Mouse (Mus musculus): ENCODE measurements around the gene Tdrd9. TPM values are rescaled to one million over a fixed set of nuclear protein-coding genes. Genes with fewer than 3 reads are reported as not detected.

Tdrd9 gene
- polyA plus RNA-seq, 1 experiment from 2014 or later, result 0.37 TPM

DNA sequence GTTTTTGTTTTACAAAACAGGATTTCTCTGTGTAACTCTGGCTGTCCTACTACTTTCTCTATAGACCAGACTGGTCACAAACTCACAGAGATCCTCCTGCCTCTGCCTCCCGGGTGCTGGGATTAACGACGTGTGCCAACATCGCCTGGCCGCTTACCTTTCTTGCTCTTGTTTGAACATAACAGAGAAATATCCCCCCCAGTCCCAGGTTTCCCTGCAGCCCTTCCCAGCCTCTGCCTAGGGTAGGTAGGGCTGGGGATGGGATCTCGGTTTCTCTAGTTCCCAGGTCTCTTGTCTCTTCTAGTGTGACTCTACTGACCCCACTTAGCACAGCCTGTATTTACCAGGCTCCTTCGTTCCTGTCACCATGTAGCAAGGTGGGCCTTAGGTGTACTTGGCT, 28.4 kb downstream of the Tdrd9 start:
- no peak overlapping the region for H3K9ac ChIP-seq
- peaks cover 2% of the 10 kb centered on the region; the same call in 1 of the 2 replicates for H3K27me3 ChIP-seq (replicated peaks)
- no peaks in the 10 kb centered on the region for H3K4me1 ChIP-seq (replicated peaks)
- no peak for ATAC-seq (ENCODE audit: insufficient number of reproducible peaks, low FRiP score)
- no peak overlapping the region for H3K27ac ChIP-seq (ENCODE audit: poor library complexity, severe bottlenecking)
- no peak overlapping the region for H3K4me2 ChIP-seq
- WGBS, result 90% methylated on average over 7 of the region's 7 CpGs
- no peaks in the 10 kb centered on the region for H3K9me3 ChIP-seq (replicated peaks)
- H3K36me3 ChIP-seq, result no peaks in the 10 kb centered on the region
- no peak overlapping the region for H3K4me3 ChIP-seq

DNA sequence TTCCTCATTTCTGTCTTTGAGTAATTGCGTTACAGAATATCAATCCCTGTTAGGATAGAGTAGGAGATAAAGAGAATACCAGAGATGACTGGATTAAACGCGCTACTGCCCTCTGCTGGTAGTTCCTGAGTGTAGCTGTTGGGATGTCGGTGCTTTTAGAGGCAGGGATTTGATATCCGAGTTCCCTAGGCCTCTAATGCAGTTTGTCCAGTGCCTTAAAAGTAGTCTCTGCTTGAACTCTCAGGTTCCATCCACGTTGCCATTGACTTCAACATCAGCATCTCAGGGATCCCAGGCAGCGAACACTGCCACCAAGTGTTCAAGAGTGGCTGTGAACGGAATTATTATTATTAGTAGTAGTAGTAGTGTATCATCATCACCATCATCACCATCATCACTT, 29.9 kb downstream of the Tdrd9 start:
- no peaks in the 10 kb centered on the region for H3K4me1 ChIP-seq (replicated peaks)
- WGBS, result 24% methylated on average over 8 of the region's 8 CpGs
- no peak overlapping the region for H3K27ac ChIP-seq (ENCODE audit: poor library complexity, severe bottlenecking)
- H3K4me2 ChIP-seq, result no peak overlapping the region
- ATAC-seq (ENCODE audit: insufficient number of reproducible peaks, low FRiP score), result no peak
- H3K36me3 ChIP-seq, result no peaks in the 10 kb centered on the region
- no peaks in the 10 kb centered on the region for H3K9me3 ChIP-seq (replicated peaks)
- peaks cover 2% of the 10 kb centered on the region; the same call in 1 of the 2 replicates for H3K27me3 ChIP-seq (replicated peaks)
- no peak overlapping the region for H3K4me3 ChIP-seq
- H3K9ac ChIP-seq, result no peak overlapping the region

DNA sequence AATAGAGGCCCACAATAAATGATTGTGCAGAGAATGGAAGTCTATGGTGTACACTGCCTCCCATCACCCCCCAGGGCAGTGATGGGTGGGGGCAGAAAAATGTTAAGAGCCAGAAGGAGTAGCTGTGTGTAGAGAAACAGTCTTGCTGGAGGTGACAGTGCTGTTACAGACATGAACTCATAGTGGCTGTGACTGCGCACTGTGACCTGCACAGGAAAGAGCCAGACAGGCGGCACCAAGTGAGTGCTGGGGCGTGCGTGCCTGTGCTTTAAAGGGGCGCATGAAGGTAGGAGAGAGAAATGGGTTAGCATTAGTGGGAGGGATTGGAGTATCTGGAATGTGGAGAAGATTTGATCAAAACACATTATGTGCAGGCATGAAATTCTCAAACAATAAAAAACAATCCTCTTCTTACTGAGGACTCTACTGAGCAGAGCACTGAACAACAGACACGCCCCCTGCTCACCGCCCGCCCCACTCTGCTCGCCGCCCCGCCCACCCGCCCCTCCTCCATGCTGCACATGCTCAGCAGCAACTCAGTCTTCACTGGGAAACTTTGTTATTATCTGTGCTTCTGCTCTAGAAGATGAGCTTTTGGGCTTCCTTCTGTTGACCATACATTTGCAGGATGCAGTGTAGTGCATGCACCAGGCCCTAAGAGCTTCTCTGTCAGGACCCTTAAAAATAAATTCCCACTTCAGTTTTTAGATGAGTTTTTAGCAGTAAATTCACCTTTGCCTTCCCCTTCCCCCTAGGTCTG, 41.3 kb downstream of the Tdrd9 start:
- Histone ChIP-seq H3K4me3 (peak overlapping the region; percentile 2; the same call in 1 of the 2 replicates), H3K9me3 (replicated peaks) (no peaks in the 10 kb centered on the region), H3K9ac (no peak overlapping the region), H3K27me3 (replicated peaks) (0 out of 2 replicates have a peak, but pooled peaks cover 2% of the 10 kb centered on the region), H3K4me1 (replicated peaks) (no peaks in the 10 kb centered on the region), H3K27ac (ENCODE audit: poor library complexity, severe bottlenecking) (no peak overlapping the region), H3K4me2 (peak overlapping the region; percentile 51), H3K36me3 (no peaks in the 10 kb centered on the region)
- no peak for ATAC-seq (ENCODE audit: insufficient number of reproducible peaks, low FRiP score)
- 48% methylated on average over 12 of the region's 12 CpGs for WGBS

DNA sequence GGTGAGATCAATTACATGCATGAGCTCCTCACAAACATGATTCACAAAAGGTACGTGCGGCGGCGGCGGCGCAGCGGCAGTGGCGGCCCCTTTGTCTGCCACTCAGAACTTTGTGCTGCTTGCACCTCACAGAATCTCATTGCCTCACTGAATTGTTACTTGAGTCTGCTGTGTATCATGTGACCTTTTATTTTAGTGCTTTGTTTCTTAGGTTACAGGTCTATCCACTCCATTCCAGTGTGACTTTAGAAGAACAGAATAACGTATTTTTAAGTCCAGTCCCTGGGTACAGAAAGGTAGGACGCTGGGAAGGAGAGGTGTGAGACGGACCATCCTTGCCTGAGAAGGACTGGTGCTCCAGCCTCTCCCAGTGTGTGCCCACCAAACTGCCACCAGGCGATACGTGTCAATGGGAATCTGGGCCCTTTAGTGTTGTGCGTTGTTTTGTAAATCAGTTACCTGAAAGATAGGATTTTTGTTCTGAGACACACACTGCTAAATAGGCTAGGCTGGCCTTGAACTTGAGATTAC, 42.0 kb downstream of the Tdrd9 start:
- no peak overlapping the region for H3K9ac ChIP-seq
- peak overlapping the region; percentile 51 for H3K4me2 ChIP-seq
- H3K27me3 ChIP-seq (replicated peaks), result 0 out of 2 replicates have a peak, but pooled peaks cover 2% of the 10 kb centered on the region
- H3K4me1 ChIP-seq (replicated peaks), result no peaks in the 10 kb centered on the region
- 38% methylated on average over 14 of the region's 14 CpGs for WGBS
- ATAC-seq (ENCODE audit: insufficient number of reproducible peaks, low FRiP score), result no peak
- no peaks in the 10 kb centered on the region for H3K36me3 ChIP-seq
- H3K27ac ChIP-seq (ENCODE audit: poor library complexity, severe bottlenecking), result no peak overlapping the region
- H3K4me3 ChIP-seq, result 0 out of 2 replicates have a peak overlapping the region, but pooled peaks have one; percentile 2
- no peaks in the 10 kb centered on the region for H3K9me3 ChIP-seq (replicated peaks)

DNA sequence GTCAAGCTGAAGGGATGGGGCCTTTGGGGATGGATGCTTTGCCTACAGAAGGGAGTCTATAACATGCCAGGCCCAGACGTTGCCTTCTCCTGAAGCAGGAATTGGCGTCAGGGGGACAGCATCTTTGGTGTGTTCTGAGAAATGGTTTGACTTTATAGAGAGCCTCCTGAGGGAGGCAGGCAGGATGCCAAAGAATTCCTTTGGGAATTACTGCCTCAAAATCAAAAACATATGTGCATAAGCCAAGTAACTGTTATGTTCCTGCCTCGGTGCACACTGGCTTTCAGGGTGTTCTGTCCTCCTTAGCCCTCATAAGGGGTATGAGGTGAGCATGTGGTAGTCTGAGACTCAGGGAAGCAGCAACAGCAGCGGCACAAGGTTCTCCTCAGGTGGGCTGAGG, 45.0 kb downstream of the Tdrd9 start:
- no peak for ATAC-seq (ENCODE audit: insufficient number of reproducible peaks, low FRiP score)
- no peak overlapping the region for H3K9ac ChIP-seq

DNA sequence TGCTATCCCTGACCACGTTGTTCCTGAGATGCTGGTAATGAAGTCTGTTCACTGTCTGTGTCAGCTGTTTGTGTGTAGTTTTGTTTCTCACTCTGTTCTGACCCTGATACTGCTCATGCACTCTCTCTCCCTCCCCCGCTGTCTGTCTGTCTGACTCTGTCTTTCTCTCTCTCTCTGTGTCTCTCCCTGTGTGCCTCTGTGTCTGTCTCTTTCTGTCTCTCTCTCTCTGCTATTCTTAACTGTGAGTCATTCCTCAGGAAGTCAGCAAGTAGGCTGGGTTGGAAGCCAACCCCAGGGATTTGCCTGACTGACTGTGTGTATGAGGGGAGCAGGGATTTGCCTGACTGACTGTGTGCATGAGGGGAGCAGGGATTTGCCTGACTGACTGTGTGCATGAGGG, 51.9 kb downstream of the Tdrd9 start:
- Histone ChIP-seq H3K4me2 (no peak overlapping the region), H3K4me1 (replicated peaks) (no peaks in the 10 kb centered on the region), H3K27me3 (replicated peaks) (no peaks in the 10 kb centered on the region), H3K9me3 (replicated peaks) (peaks cover 20% of the 10 kb centered on the region), H3K36me3 (no peaks in the 10 kb centered on the region), H3K27ac (ENCODE audit: poor library complexity, severe bottlenecking) (no peak overlapping the region), H3K9ac (no peak overlapping the region), H3K4me3 (no peak overlapping the region)
- 50% methylated on average over 2 of the region's 2 CpGs for WGBS
- no peak for ATAC-seq (ENCODE audit: insufficient number of reproducible peaks, low FRiP score)

More for the DNA sequence above, 45.0 kb downstream of the Tdrd9 start:
- WGBS, result 72% methylated on average over 4 of the region's 4 CpGs
- no peak overlapping the region for H3K4me3 ChIP-seq
- no peaks in the 10 kb centered on the region for H3K4me1 ChIP-seq (replicated peaks)
- peaks cover 9% of the 10 kb centered on the region for H3K9me3 ChIP-seq (replicated peaks)
- 0 out of 2 replicates have a peak, but pooled peaks cover 2% of the 10 kb centered on the region for H3K27me3 ChIP-seq (replicated peaks)
- H3K4me2 ChIP-seq, result no peak overlapping the region
- H3K36me3 ChIP-seq, result no peaks in the 10 kb centered on the region
- H3K27ac ChIP-seq (ENCODE audit: poor library complexity, severe bottlenecking), result no peak overlapping the region

DNA sequence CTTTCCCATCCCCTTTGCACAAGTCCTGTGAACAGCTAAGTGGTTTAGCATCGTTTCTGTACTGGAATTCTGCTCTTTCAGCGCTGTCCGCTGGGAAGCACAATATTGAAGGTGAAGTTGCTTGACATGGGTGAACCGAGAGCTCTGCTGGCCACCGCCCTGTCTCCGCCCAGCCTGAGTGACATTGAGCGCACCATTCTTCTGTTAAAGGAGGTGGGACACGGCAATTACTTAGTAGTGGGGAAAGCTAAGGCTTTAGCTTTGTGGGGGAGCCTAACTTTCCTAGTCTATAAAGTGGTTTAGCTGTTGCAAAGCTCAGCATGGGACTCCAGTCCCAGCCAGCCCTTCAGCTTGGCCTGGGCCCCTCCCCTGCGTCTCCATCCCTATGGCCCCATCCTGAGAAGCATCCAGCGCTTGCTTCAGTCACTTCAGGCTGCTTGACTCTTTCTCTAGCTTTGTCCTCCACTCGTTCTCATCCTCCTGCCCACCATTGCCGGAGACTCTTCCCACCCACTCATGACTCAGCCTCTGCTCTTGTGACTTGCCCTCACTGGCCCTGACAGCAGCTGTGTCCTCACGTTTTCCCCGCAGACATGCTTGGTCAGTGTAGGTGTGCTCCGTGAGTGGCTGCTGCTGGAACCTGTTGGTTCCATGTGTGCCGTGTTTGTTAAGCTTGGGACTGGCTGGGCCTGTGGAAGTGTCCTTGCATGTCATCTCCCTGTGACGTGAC, 53.4 kb downstream of the Tdrd9 start:
- WGBS, result 81% methylated on average over 17 of the region's 17 CpGs
- no peak overlapping the region for H3K4me2 ChIP-seq
- no peaks in the 10 kb centered on the region for H3K4me1 ChIP-seq (replicated peaks)
- no peak for ATAC-seq (ENCODE audit: insufficient number of reproducible peaks, low FRiP score)
- no peaks in the 10 kb centered on the region for H3K27me3 ChIP-seq (replicated peaks)
- no peaks in the 10 kb centered on the region for H3K36me3 ChIP-seq
- peaks cover 19% of the 10 kb centered on the region for H3K9me3 ChIP-seq (replicated peaks)
- no peak overlapping the region for H3K4me3 ChIP-seq
- H3K27ac ChIP-seq (ENCODE audit: poor library complexity, severe bottlenecking), result no peak overlapping the region
- H3K9ac ChIP-seq, result no peak overlapping the region

- Histone ChIP-seq H3K4me1 (replicated peaks) (no peaks in the 10 kb centered on the region), H3K4me3 (no peak overlapping the region), H3K36me3 (no peaks in the 10 kb centered on the region), H3K27me3 (replicated peaks) (no peaks in the 10 kb centered on the region), H3K27ac (ENCODE audit: poor library complexity, severe bottlenecking) (no peak overlapping the region), H3K4me2 (no peak overlapping the region), H3K9me3 (replicated peaks) (peaks cover 13% of the 10 kb centered on the region), H3K9ac (no peak overlapping the region)
- 88% methylated on average over 13 of the region's 13 CpGs for WGBS
- no peak for ATAC-seq (ENCODE audit: insufficient number of reproducible peaks, low FRiP score)
Observed at GRCm38 (mm10) chr12:112025457-112025856, 54.1 kb downstream of the Tdrd9 start.

DNA sequence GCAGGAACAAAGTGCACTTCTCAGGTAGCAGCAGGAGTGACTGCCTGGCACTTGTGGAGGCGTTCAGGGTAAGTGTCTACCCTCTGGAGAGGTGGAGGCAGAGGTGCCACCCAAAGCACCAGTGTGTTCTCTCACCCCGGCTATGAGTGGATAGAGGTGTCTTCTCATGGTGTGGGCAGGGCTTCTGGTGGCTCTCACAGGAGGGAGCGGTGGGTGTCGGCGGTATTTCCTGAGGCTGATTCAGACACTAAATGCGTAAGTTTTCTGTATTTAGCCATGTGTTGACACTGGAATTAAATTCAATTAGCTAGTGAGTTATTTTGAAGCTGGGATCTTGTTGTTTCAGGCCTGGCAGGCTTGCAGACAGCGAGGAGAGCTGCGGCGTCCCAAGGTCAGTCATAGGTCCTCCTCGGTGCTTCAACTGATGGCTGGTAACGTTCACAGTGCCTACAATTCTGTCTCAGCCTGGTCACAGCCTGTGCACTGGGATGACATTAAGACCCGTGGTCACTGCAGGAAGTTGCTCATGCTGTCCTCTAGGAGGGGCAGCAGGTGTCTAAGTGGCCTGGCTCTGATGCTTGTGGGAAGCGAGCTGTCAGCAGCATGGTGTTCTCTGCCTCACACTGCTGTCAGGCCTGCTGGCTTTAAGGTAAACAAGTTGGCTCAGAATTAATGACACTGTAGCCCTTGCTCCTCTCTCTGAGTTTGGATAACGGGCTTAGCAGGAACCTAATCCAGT, 54.7 kb downstream of the Tdrd9 start:
- H3K27me3 ChIP-seq (replicated peaks), result no peaks in the 10 kb centered on the region
- 66% methylated on average over 14 of the region's 14 CpGs for WGBS
- no peaks in the 10 kb centered on the region for H3K4me1 ChIP-seq (replicated peaks)
- ATAC-seq (ENCODE audit: insufficient number of reproducible peaks, low FRiP score), result no peak
- H3K27ac ChIP-seq (ENCODE audit: poor library complexity, severe bottlenecking), result no peak overlapping the region
- H3K4me3 ChIP-seq, result no peak overlapping the region
- H3K9me3 ChIP-seq (replicated peaks), result peaks cover 11% of the 10 kb centered on the region
- H3K9ac ChIP-seq, result no peak overlapping the region
- H3K4me2 ChIP-seq, result no peak overlapping the region
- H3K36me3 ChIP-seq, result no peaks in the 10 kb centered on the region

- H3K27me3 ChIP-seq (replicated peaks), result no peaks in the 10 kb centered on the region
Observed at GRCm38 (mm10) chr12:112027408-112027807, 56.0 kb downstream of the Tdrd9 start.

More at GRCm38 (mm10) chr12:112027408-112027807, 56.0 kb downstream of the Tdrd9 start:
- Histone ChIP-seq H3K27ac (ENCODE audit: poor library complexity, severe bottlenecking) (no peak overlapping the region), H3K4me1 (replicated peaks) (no peaks in the 10 kb centered on the region), H3K9me3 (replicated peaks) (peaks cover 6% of the 10 kb centered on the region; the same call in 1 of the 2 replicates), H3K9ac (no peak overlapping the region), H3K4me3 (no peak overlapping the region), H3K4me2 (no peak overlapping the region), H3K36me3 (no peaks in the 10 kb centered on the region)
- no peak for ATAC-seq (ENCODE audit: insufficient number of reproducible peaks, low FRiP score)
- WGBS, result 67% methylated on average over 4 of the region's 4 CpGs
